Mouse (Mus musculus) right cerebral cortex, postnatal 4 days (tissue): ENCODE results near the gene Cyp46a1.
A peak's percentile ranks its signal among the peaks of the same experiment; 100 is the strongest.

Experiments used
- DNase-seq: peaks from one replicate; pipeline ENCODE4 v3.0.0-alpha.2; 2022

Cyp46a1 gene

GRCm38 (mm10) chr12:108312432-108312851 is 21.7 kb upstream of the Cyp46a1 start:
- no peak for DNase-seq

- DNase-seq: no peak
Measured at GRCm38 (mm10) chr12:108313244-108313772, 20.9 kb upstream of the Cyp46a1 start.

- no peak for DNase-seq
Measured at GRCm38 (mm10) chr12:108315818-108316217, 18.4 kb upstream of the Cyp46a1 start.

GRCm38 (mm10) chr12:108316655-108317054 is 17.5 kb upstream of the Cyp46a1 start:
- DNase-seq: no peak

DNA sequence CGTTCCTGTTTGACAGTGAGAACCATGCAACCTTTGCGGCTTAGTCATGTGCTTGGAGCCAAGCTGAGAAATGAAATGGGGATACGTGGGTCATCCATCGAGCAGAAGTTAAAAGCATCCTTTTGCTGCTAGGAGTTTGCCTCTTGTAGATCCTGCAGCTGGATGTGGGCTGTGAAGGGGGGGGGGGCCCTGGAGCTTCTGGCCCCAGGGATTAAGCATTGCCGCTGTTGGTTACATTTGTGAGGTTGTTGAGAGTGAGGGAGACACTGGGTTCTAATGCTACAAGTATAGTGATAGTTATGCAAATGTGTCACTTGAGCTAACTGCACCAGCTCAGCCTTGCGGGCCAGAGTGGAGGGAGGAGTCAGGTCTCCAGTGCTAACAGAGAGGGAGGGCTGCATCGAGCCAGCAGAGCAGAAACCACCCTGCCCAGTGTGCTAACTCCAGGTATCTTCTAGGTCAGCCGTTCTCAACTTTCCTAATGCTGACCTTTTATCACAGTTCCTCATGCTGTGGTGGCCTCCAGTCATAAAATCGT is 16.9 kb upstream of the Cyp46a1 start:
- DNase-seq: no peak

GRCm38 (mm10) chr12:108317826-108318430 is 16.3 kb upstream of the Cyp46a1 start:
- no peak for DNase-seq

GRCm38 (mm10) chr12:108318499-108318898 is 15.7 kb upstream of the Cyp46a1 start:
- no peak for DNase-seq

- DNase-seq: no peak
Measured at GRCm38 (mm10) chr12:108320096-108320495, 14.1 kb upstream of the Cyp46a1 start.

GRCm38 (mm10) chr12:108326401-108326800 is 7.8 kb upstream of the Cyp46a1 start:
- no peak for DNase-seq

DNA sequence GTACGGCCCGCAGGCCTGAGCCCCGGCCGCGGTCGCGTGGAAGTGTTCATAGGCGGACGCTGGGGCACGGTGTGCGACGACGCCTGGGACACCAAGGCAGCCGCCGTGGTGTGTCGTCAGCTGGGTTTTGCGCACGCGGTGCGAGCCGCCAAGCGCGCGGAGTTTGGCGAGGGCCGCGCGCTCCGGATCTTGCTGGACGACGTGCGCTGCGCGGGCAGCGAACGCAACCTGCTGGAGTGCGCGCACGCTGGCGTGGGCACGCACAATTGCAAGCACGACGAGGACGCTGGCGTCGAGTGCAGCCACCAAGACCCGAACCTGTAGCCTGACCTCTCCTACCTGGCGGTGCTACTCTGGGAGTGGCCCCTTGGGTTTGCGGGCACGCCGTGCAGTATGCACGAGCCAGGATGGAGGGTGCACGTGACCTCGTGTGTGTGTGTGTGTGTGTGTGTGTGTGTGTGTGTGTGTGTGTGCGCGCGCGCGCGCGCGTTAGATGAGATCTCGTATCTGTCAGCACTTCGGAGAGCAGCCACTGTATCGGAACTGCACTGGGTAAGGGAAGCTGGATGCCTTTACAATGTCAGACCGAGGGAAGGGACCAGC is 6.2 kb upstream of the Cyp46a1 start:
- DNase-seq: peak; percentile 84

GRCm38 (mm10) chr12:108333056-108333455 is 1.1 kb upstream of the Cyp46a1 start:
- DNase-seq: peak; percentile 82

- no peak for DNase-seq
Measured at GRCm38 (mm10) chr12:108333481-108333882, 699 bp upstream of the Cyp46a1 start.

DNA sequence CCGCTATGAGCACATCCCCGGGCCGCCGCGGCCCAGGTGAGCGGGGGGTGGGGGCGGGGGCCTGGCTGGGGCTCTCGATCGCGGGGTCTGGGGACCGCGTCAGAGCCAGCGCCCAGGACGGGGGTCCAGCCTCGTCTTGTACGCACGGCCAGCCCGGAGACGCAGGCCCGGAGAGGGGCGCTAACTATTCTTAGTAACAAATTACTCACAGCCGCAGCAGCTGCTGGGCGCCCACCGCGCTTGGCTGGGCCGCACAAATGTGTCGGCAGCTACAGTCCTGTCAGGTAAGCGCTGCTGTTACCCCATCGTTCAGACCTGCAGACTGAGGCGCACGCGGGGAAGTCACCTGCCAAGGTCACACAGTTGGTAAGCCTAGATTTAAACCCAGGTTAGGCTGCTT is 348 bp downstream of the Cyp46a1 start:
- peak; percentile 53 for DNase-seq

DNA sequence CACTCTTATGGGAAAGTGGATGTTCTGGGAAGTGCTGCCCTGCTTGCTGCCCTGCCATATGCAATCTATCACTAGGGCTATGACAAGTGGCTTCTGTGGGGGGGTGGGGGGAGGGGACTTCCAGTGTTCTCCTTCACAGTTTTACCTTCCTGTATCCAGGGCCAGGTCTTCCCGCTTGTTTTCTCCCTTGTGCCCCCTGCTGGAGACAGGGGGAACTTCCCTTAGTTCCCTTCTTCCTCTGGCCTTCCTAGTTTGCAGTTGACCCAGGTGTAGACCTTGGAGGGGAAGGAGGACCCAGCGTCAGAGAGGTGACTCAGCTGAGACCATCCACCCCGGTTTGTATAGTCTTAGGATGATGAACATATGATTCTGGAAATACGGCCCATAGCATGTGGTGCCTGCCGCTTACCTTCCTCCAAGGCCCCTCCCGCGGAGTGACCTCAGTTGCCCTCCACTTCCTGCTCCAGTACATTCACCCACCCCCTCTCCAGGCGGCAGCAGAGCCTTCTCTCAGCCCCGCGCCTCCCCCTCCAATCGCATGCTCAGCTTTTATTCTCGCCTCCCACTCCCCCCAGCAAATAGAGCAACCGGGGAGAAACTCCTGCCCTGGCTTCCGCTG is 4.5 kb downstream of the Cyp46a1 start:
- no peak for DNase-seq

GRCm38 (mm10) chr12:108348151-108348550 is 14.0 kb downstream of the Cyp46a1 start:
- DNase-seq: no peak

- no peak for DNase-seq
Measured at GRCm38 (mm10) chr12:108349026-108349425, 14.8 kb downstream of the Cyp46a1 start.

DNA sequence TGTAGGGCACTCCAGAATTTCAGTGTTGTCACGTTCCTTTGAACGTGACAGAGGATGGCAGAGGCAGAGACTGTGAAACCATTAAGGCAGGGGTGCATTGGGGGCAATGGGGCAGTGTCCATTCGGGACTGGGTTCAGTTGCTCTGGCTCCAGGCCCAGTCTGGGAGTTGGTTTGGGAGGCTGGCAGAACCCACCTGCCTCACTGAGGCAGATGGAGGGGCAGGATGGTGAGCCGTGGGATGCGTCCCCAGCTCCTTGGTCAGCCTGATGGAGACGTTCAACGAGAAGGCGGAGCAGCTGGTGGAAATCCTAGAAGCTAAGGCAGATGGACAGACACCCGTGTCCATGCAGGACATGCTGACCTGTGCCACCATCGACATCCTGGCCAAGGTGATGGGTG is 16.8 kb downstream of the Cyp46a1 start:
- DNase-seq: no peak

DNA sequence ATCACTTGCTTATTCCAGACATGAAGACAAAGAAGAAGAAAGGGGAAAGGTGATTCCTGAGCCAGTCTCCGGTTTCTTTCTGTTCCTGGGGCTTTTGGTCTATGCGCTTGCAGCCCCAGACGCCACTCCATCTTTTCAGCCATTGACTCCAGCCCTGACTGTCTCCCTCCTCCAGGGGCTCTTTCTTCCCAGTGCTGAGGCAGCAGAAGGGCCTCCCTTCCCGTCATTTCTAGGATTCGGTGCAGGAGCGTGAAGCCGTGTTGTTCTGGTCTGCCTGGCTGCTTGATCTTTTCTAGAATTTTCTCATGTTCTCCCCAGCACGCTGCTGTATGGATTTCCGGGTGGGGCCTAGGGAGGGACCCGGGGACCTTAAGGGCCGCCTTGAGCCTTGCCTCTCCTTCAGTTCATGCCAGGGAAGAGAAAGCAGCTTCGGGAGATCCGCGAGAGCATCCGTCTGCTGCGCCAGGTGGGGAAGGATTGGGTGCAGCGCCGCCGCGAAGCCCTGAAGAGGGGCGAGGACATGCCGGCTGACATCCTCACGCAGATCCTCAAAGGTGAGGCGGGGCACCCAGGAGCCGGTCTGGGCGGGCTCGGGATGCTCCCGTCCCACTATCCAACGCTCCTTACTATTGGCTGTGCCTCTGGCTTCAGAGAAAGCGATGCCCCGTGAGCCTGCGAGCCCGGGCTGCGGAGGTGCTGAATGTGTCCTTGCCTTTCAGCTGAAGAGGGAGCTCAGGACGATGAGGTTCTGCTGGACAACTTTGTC is 18.4 kb downstream of the Cyp46a1 start:
- no peak for DNase-seq

- no peak for DNase-seq
Measured at GRCm38 (mm10) chr12:108354284-108354683, 20.1 kb downstream of the Cyp46a1 start.

GRCm38 (mm10) chr12:108355271-108355670 is 21.1 kb downstream of the Cyp46a1 start:
- DNase-seq: no peak

DNA sequence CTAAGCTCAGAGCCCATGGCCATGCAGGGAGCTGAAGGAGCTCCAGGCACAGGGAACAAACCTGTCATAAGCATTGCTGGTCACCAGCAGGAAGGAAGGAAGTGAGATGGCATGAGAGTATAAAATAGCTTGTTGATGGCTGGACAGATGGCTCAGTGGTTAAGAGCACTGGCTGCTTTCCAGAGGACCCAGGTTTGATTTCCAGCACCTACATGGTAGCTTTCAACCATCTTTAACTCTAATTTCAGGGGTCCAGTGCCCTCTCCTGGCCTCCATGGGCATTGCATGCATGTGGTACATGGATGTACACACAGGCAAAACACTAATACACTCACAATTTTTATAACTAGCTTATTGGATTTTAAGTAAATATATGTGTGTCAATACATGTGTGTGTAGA is 21.8 kb downstream of the Cyp46a1 start:
- no peak for DNase-seq

DNA sequence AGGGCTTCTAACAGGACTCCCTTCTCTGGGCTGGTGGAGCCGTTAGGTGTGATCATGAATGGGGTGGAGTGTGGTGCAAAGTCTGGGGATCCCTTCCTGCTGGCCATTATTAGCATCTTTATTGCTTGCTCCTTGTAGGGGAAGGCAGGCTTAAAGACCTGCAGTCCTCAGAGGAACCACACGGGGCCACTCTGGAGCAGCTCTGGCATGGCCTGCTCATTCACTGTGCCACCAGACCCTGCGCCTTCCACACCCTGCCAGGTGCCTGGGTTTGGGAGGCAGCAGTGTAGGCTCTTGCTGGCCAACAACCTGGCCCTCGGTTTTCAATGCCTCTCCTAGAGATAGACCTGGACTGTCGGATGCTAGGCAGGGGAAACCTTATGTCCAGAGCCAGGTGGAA is 29.6 kb downstream of the Cyp46a1 start:
- DNase-seq: peak; percentile 91

DNA sequence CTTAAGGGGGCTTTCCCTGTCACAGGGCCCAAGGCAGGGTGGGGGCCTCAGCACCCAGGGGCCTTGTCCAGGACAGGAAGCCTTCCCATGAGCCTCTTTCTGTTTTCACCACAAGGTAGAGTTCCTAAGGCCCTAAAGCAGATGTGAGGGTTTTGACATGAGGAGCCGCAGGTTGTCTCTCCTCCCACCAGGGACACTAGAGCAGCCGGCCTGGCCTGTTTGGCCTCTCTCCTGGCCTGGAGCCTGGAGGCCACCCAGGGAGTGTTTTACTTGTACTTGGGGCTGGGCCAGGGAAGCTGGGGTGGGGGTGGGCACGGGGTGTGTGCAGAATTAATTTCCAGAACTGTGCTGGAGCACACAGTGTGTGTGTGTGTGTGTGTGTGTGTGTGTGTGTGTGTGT is 31.2 kb downstream of the Cyp46a1 start:
- peak; percentile 57 for DNase-seq
